Mouse (Mus musculus) layer of hippocampus, adult 11-12 months (tissue): ENCODE results near the gene Ppm1f.
"Not testable (repeated sequence)": the region's sequence is repeated elsewhere in the genome, so short reads cannot be mapped to it uniquely, and the experiment has no call there.

Experiments
- DNase-seq: peaks from one replicate; pipeline ENCODE4 v3.0.0; 2022; ENCODE audit warnings: low spot score

Ppm1f gene

DNA sequence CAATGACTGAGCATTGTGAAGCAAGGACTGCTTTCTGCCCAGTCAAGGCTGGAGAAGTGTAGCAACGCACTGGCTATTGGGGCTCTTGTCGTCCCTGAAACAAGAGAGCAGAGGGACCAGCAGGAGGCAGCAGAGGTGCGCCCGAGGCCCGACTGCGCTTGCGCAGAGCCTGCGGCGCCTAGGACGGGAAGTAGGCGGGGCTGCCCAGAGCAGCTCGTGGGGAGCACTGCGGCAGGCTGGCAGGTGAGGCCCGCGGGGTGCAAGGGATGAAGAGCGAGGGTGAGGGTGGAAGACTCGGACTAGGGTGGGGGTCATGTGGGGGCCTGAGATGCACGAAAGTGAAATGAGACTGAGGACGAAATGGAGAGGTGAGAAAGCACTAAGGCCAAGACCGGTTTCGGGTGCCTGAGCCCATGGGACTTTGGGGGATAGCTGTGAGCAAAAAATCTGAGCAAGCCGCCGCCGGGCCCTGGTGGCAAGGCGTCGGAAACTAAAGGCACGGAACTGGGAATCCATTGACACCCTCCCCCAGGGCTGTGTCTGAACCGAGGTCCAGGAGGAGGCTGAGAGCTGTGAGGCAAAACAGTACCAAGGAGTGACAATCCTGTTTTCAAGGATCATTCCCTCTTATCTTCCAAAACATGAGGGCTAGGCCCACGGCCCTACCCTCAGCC lies at the start of gene Ppm1f:
Gene Ppm1f, plus strand, starts transcription at position 88 of the 674 bp plus-strand sequence.
- peak; percentile 96 for DNase-seq

DNA sequence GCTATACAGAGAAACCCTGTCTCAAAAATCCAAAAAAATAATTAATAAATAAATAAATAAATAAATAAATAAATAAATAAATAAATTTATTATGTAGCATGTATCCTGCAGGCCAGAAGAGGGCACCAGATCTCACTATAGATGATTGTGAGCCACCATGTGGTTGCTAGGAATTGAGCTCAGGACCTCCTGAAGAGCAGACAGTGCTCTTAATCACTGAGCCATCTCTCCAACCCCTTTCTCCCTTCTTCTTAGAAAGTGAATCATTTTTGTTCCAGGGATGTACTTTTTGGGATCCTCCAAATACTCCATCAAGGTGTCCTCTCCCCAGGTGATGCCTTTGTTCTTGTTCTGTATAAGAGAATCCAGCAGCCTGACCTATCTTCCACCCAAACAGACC lies 47.1 kb upstream of the Ppm1f start:
- DNase-seq = no peak

- no peak for DNase-seq
Observed at GRCm38 (mm10) chr16:16852411-16852810, 43.9 kb upstream of the Ppm1f start.

GRCm38 (mm10) chr16:16854836-16855235 lies 41.4 kb upstream of the Ppm1f start:
- DNase-seq = peak; percentile 71

DNA sequence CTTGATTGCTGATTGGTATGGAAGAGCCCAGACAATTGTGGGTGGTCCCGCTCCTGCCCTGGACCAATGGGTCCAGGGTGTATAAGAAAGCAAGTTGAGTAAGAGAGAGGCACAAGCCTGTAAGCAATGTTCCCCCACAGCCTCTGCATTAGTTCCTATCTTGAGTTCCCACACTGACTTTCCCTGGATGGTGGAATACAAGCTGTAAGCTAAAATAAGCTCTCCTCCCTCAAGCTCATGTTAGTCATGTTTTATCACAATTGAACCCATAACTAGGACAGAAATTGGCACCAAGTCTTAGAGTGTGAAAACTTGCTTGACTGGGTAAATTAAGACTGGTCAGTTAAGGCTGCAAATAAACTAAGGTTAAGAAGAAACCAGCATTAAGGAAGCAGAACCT lies 40.7 kb upstream of the Ppm1f start:
- no peak for DNase-seq

DNA sequence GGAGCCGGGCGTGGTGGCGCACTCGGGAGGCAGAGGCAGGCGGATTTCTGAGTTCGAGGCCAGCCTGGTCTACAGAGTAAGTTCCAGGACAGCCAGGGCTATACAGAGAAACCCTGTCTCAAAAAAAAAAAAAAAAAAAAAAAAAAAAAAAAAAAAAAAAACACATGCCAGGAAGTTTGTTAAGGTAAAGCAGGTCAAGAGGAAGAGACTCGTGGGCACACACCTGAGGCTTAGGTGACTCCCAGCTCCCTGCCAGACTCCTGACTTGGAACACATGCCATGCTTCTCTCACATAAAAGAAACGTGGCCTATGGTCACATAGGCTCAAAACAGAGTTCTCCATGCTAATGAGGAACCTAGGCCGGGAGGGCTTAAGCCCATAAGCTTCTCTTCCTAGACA lies 40.2 kb upstream of the Ppm1f start:
- DNase-seq = not testable (repeated sequence)

DNA sequence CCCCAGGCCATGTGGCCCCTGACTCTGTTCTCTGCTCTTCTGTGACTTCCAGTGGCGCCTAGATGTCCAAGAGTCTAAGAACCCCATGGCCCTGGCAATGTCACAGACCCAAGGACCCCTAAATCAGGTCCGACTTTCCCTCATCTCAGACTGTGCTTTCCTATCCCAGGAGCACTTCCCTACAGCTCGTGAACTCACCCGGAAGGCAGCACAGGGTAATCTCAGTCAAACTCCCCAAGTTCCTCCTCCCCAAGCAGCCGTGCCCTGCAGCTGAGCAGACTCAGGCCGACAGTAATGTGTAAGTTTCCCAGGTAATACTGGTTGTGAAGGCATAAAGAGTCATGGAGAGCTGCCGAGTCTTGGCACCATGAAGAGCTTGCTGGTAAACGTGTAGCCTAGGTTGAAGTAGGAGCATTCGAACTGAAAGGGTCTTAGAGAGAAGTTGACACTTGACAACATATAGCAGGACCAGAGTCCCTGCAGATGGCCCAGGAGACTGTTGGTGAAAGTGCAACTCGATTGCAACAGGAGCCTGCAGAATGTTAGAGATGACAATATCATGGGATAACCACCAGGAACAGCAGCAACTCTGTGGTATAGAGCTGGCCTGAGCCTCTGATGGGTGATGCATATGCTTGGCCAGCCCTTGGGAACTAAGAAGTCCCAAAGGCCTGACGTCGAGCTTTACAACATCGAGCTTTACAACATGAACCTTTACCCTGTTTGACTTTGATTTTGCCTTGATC lies 39.4 kb upstream of the Ppm1f start:
- no peak for DNase-seq

- DNase-seq = no peak
Observed at GRCm38 (mm10) chr16:16862288-16862687, 34.0 kb upstream of the Ppm1f start.

DNA sequence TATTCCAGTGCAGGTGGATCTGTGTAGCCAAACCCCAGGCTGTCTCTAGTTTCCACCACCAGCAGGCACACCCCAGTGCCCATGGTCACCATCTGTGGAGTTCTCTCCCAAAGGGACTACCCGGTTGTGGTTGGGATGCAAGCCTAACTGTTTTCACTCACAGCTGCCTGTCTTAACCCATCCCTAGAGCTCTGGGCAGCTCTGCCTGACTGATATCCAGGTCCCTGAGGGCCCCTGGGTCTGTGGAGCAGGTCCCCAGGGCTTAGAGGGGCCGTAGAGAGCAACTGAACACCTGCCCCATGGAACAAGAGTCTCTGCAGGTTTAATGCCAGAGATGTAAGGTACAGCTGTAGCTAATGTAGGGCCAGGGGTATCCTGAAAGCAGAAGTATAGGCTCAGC lies 32.3 kb upstream of the Ppm1f start, which contains the start of gene Igll1:
Gene Igll1, minus strand, starts transcription at position 8 of the 400 bp plus-strand sequence.
- no peak for DNase-seq

- DNase-seq = no peak
Observed at GRCm38 (mm10) chr16:16865217-16865616, 31.1 kb upstream of the Ppm1f start.

DNA sequence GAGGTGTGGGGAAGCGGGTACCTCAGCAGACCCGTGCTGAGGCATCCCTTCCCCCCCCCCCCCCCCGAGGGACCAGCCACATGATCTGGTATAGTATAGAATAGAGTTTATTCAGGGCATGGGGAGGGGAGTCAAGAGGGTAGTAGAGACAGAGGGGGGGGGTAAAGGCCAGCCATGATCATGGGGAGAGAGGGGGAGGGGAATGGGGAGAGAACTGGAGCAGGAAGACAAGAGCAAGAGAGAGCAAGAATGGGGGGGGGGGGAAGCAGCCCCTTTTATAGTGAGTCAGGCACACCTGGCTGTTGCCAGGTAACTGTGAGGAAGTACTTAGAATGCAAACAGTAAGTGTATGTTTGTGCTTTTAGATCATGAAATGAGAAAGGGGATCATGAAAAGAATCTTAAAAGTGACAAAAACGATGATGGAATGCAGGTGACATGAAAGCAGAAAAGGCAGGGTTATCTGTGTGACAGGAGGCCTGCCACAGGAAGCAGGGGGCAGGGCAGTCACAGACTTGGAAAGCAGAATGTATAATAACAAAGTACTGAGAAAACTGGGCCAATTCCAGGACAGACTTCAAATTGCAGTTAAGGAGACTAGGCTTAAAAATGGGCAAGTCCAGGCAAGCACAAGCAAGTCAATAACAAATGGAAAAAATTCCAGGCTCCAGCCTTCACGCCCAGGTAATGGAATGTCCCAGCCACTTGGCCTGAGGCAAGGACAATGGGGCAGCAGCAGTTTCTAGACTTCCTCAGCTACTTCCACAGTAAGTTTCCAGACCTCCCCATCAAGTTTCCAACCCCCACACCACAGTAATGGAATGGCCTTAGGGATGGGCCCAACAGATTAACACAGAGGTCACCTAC lies 30.3 kb upstream of the Ppm1f start:
- no peak for DNase-seq

DNA sequence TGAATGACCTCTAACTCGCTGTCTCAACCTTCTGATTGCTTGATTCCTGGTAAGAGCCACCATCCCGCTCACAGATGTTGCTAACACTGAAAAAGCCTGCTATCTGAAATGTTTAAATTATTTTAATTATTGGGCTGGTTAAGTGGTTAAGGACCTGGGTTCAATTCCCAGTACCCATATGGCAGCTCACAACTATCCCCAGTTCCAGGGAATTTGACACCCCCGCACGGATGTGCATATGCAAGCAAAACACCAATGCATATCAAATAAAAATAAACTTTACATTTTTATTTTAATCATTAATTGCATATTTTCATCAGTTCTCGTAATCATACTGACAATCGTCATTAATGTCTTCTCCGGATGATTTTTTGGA lies 26.0 kb upstream of the Ppm1f start:
- DNase-seq = no peak

- peak; percentile 94 for DNase-seq
Observed at GRCm38 (mm10) chr16:16870617-16871331, 25.5 kb upstream of the Ppm1f start, which contains the start of the genes Top3b and Vpreb1. Top3b (plus strand) TSS chr16:16870736. Vpreb1 (minus strand) TSS chr16:16870843.

GRCm38 (mm10) chr16:16879025-16879424 lies 17.2 kb upstream of the Ppm1f start:
- no peak for DNase-seq

- DNase-seq = no peak
Observed at GRCm38 (mm10) chr16:16888341-16888740, 7.9 kb upstream of the Ppm1f start.

GRCm38 (mm10) chr16:16892366-16892765 lies 3.9 kb upstream of the Ppm1f start:
- DNase-seq = no peak

DNA sequence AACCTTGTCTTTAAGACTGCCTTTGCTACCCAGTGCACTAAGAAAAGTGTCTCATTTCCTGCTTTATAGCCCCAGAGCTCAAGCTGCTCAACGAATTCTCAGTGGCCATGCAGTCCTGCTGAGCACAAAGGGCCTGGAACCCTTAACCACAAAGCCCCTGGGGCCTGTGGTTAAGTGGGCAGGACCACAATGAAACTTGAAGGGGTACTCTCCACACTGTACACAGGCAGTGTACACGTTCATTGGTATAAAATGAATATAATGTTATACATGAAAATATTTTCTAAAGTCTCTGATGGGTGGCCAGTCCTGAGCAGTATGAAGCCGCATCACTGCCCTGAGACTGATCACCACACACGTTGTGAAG lies 271 bp upstream of the Ppm1f start:
- DNase-seq = no peak

DNA sequence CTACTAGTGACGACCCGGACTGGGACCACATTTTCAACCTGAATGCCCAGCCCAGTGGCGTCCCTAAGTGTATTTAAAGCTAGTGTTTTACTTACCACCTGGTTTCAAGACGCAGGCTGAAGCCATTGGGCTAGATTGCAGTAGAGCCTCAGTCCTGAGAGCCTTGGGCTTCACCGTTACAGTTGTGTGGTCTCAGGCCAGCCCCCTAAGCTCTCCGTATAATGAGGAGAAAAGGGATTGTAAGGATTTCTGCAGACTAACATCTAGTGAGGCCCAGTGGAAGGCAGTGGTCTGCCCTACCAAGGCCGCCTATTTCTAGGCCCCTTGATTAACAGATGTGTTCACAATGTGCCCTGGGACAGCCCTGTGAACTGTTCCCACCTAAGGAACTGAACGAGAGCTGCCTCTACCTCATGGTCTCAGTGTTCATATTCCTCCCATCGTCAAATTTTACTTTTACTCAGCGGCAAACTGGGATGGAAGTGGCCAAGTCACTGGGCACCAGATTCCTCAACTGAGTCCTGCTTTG lies 851 bp downstream of the Ppm1f start:
- DNase-seq = no peak

GRCm38 (mm10) chr16:16902329-16902728 lies 6.1 kb downstream of the Ppm1f start:
- no peak for DNase-seq

- DNase-seq = no peak
Observed at GRCm38 (mm10) chr16:16903188-16903587, 6.9 kb downstream of the Ppm1f start.

DNA sequence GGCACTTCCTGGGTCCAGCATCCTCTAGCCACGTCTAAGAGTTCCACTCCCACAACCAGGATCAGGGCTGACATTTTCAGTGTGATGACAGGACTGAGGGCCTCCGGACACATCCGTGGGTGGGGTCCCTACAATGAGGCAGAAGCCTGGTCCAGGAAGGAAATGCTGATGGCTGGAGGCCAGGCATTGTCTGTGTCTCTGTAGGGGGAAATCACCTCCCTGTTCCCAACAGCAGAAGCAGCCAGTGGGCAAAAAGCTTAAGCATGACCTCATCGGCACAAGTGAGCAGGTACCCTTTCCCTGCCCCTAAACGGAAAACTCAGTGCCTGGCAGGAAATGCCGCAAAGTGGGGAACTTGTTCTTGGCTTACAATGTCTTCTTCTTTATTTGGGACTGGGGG lies 11.5 kb downstream of the Ppm1f start:
- no peak for DNase-seq
